Mouse (Mus musculus) left cerebral cortex, adult 2 months (tissue): ENCODE measurements around the gene Lmx1b. TPM values are rescaled to one million over a fixed set of nuclear protein-coding genes. Genes with fewer than 3 reads are reported as not detected.

ENCODE experiments used
- DNase-seq, 2 experiments: peaks; one replicate each; pipeline ENCODE4 v3.0.0; 2021 to 2022; ENCODE audit warnings: low spot score in 2 of 2, mixed read lengths in 1 of 2; ENCODE audit errors: extremely low spot score in 1 of 2
- H3K27ac ChIP-seq: fragments of 200-600 bp; 2 replicates; pipeline ENCODE4 v1.8.1; 2022
- H3K4me3 ChIP-seq: fragments of 200-600 bp; 2 replicates; pipeline ENCODE4 v1.8.1; 2022
- CTCF ChIP-seq: fragments of 200-600 bp; IDR thresholded peaks from 2 replicates; pipeline ENCODE4 v1.8.1; 2022; ENCODE audit warnings: antibody characterized with exemption, mild to moderate bottlenecking, moderate library complexity
- intact Hi-C: fragments of 180-260 bp; cut with DNase I; formaldehyde crosslinking; loops from one replicate; pipeline ENCODE4 v1.15.1; 2025
- total RNA-seq, 2 experiments: library from RNA; stranded (reverse); gene quantifications; 2 replicates each; pipeline ENCODE4 v1.2.3; 2021

The Lmx1b gene
- total RNA-seq, 2 experiments from 2014 or later = 0.07 TPM; not detected in 1

GRCm38 (mm10) chr2:33544203-33544762 is 96.0 kb downstream of the Lmx1b start:
- TF ChIP-seq CTCF = no peak
- intact Hi-C loops = no loop called here
- peak in 1 of 2 experiments; percentile 50 for DNase-seq
- Histone ChIP-seq H3K4me3 (peak overlapping the region; percentile 52), H3K27ac (peak overlapping the region; percentile 98)

- TF ChIP-seq CTCF = no peak
- intact Hi-C loops = loop anchor here (2.0 kb wide), 1 partner anchor 57 kb away; no protein-coding TSS in a partner anchor
- peak overlapping the region; percentile 98 for H3K27ac ChIP-seq
- DNase-seq = peak; percentile 69 to 78
- peak overlapping the region; percentile 52 for H3K4me3 ChIP-seq
Observed at GRCm38 (mm10) chr2:33543429-33544202, 96.7 kb downstream of the Lmx1b start.

- H3K27ac ChIP-seq = peak overlapping the region; percentile 98
- peak; percentile 77 to 80 for DNase-seq
- peak overlapping the region; percentile 52 for H3K4me3 ChIP-seq
- intact Hi-C loops = loop anchor here (2.0 kb wide), 1 partner anchor 56 kb away; no protein-coding TSS in a partner anchor
- TF ChIP-seq CTCF = peak; percentile 88
Observed at GRCm38 (mm10) chr2:33542696-33543428, 97.4 kb downstream of the Lmx1b start.

GRCm38 (mm10) chr2:33525274-33526055 is 114.8 kb downstream of the Lmx1b start:
- intact Hi-C loops = no loop called here
- TF ChIP-seq CTCF = no peak
- no peak overlapping the region for H3K27ac ChIP-seq

GRCm38 (mm10) chr2:33515856-33516255 is 124.5 kb downstream of the Lmx1b start:
- intact Hi-C loops = no loop called here
- DNase-seq = no peak
- H3K27ac ChIP-seq = no peak overlapping the region
- no peak for TF ChIP-seq CTCF
- H3K4me3 ChIP-seq = no peak overlapping the region

More at GRCm38 (mm10) chr2:33525274-33526055, 114.8 kb downstream of the Lmx1b start:
- no peak overlapping the region for H3K4me3 ChIP-seq
- DNase-seq = no peak

- Histone ChIP-seq H3K4me3 (no peak overlapping the region), H3K27ac (no peak overlapping the region)
- DNase-seq = no peak
- TF ChIP-seq CTCF = no peak
- intact Hi-C loops = no loop called here
Observed at GRCm38 (mm10) chr2:33515431-33515830, 124.9 kb downstream of the Lmx1b start.

Other genes starting within 250 kb of the Lmx1b start
- 10 to 100 TPM; 23.9 to 26.9 TPM for gene Zbtb34, start 209.2 kb downstream of the Lmx1b start, total RNA-seq
- 10 to 100 TPM; 27.4 to 28.4 TPM for gene Zbtb43, start 172.0 kb downstream of the Lmx1b start, total RNA-seq
- gene Mvb12b, start 247.4 kb upstream of the Lmx1b start, total RNA-seq = 10 to 100 TPM; 74.6 to 78.4 TPM